Mouse (Mus musculus) liver, adult 2 months (tissue): Measurements from ENCODE around the gene Gm20696. TPM values are rescaled to one million over a fixed set of nuclear protein-coding genes. Genes with fewer than 3 reads are reported as not detected.

Experiments used
- DNase-seq: peaks from one replicate; pipeline ENCODE4 v3.0.0-alpha.2; 2011; ENCODE audit warnings: low read depth, low spot score; ENCODE audit errors: extremely low read depth
- H3K27ac ChIP-seq: fragments of 200-500 bp; replicated peaks from 2 replicates; pipeline ENCODE4 v1.5.1; 2012; ENCODE audit warnings: low read depth, mild to moderate bottlenecking, control low read depth, inconsistent platforms, low read length; ENCODE audit not compliant: insufficient read depth
- H3K27me3 ChIP-seq: fragments of 200-500 bp; 2 replicates; pipeline ENCODE4 v1.6.1; 2012; ENCODE audit warnings: mild to moderate bottlenecking, moderate library complexity, low read length, inconsistent platforms; ENCODE audit not compliant: control insufficient read depth, insufficient read depth
- H3K36me3 ChIP-seq: fragments of 200-500 bp; 2 replicates; pipeline ENCODE4 v1.6.1; 2012; ENCODE audit warnings: low read length, inconsistent platforms; ENCODE audit not compliant: control insufficient read depth, insufficient read depth
- H3K4me1 ChIP-seq: fragments of 200-500 bp; 2 replicates; pipeline ENCODE4 v1.6.1; 2011; ENCODE audit warnings: low read length; ENCODE audit not compliant: control insufficient read depth, insufficient read depth
- H3K4me3 ChIP-seq: fragments of 200-500 bp; 2 replicates; pipeline ENCODE4 v1.5.1; 2011; ENCODE audit warnings: low read depth, mild to moderate bottlenecking, control low read depth, low read length, moderate library complexity; ENCODE audit not compliant: insufficient read depth
- H3K79me2 ChIP-seq: fragments of 200-500 bp; 2 replicates; pipeline ENCODE4 v1.6.1; 2012; ENCODE audit warnings: inconsistent platforms, mild to moderate bottlenecking, low read length, moderate library complexity; ENCODE audit not compliant: control insufficient read depth, insufficient read depth
- H3K9ac ChIP-seq: fragments of 200-500 bp; 2 replicates; pipeline ENCODE4 v1.6.1; 2012; ENCODE audit warnings: low read depth, mild to moderate bottlenecking, control low read depth, inconsistent platforms, low read length
- CTCF ChIP-seq: fragments of 200-500 bp; IDR thresholded peaks from 2 replicates; pipeline ENCODE4 v1.5.1; 2011; ENCODE audit warnings: low read depth, low read length, control low read depth
- POLR2A ChIP-seq: fragments of 200-500 bp; IDR thresholded peaks from 2 replicates; pipeline ENCODE4 v1.6.1; 2011; ENCODE audit warnings: low read length, control low read depth; ENCODE audit not compliant: insufficient read depth; ENCODE audit errors: extremely low read depth
- WGBS: fragments of 180-500 bp; shearing (Covaris S2); methylation state at CpG from one replicate; pipeline ENCODE4 v1.1.7; 2018; 5-methylcytosine and 5-hydroxymethylcytosine counted together
- polyA plus RNA-seq: library from polyadenylated mRNA; depleted of rRNA; stranded (reverse); fragments of >200 nt; gene quantifications from 2 replicates; pipeline ENCODE4 v1.2.3, GENCODE M21; 2012
- total RNA-seq: library from RNA; depleted of rRNA; stranded (reverse); fragments of >200 nt; gene quantifications from 2 replicates; pipeline ENCODE4 v1.2.3, GENCODE M21; 2014

The Gm20696 gene
- total and polyA plus RNA-seq, 2 experiments = 0.26 to 6.5 TPM

DNA sequence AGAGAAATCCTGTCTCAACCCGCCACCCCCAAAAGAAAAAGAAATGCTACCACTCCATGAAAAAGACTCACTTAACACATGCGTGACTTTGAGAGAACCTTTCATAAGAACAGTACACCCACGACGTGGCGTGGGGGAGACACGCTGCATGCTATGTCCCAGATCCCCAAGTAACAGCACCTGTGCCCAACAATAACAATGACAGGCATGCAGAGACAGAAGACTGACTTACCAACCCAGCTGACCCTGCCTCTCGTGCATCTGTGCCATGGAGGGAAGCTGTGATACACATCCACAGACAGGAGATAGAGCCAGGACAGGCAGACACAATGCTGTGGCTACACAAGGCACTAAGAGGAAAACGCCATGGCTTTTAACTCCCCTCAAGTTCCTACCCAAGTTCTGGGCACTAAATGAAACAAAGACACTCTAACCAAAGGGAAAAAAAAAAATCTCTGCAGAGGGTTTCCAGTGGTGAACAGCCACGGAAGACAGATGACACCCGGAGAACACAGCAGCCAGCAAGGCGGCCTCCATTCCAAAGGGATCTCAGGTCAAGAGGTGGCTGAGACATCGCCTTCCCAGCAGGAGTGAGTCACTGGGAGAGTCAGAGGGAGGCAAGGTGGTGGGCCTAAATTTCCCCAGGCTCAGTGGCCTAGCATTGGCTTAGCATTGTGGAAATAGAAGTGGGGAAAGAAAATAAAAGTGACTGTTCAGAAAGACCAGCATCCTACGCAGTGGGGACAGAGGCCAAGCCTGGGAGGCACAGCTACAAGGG lies 187.5 kb downstream of the Gm20696 start:
- Histone ChIP-seq H3K79me2 (peaks cover 8% of the 10 kb centered on the region; the same call in 1 of the 2 replicates), H3K4me1 (no peaks in the 10 kb centered on the region), H3K4me3 (no peak overlapping the region), H3K36me3 (no peaks in the 10 kb centered on the region), H3K27me3 (no peaks in the 10 kb centered on the region), H3K27ac (no peak overlapping the region), H3K9ac (no peak overlapping the region)
- no peak for DNase-seq
- TF ChIP-seq CTCF (no peak), POLR2A (no peak)
- WGBS = 94% methylated on average over 13 of the region's 13 CpGs

DNA sequence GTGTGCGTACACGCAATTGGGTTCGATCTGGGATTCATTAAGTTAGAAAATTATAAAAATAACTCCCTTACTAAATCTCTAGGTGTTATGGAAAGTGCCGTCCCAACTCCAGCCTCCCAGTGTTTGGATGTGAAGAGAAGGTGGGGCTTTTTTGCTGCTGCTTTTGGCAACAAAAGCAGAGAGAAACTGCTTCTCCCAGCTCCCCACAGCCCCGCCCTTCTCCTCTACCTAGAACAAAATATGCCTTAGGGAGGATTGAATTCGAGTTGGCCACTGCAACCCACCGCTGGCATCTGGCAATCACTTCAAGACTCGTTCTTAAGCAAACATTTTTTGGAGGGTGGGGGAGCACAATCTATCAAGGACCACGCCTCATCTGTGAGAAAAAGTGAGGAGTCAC lies 191.6 kb downstream of the Gm20696 start:
- no peak overlapping the region for H3K27ac ChIP-seq
- no peak overlapping the region for H3K9ac ChIP-seq
- 91% methylated on average over 9 of the region's 9 CpGs for WGBS
- H3K4me1 ChIP-seq = no peaks in the 10 kb centered on the region
- DNase-seq = no peak
- H3K4me3 ChIP-seq = no peak overlapping the region
- H3K36me3 ChIP-seq = no peaks in the 10 kb centered on the region
- TF ChIP-seq CTCF = no peak
- no peak for TF ChIP-seq POLR2A
- no peaks in the 10 kb centered on the region for H3K27me3 ChIP-seq
- H3K79me2 ChIP-seq = peaks cover 9% of the 10 kb centered on the region; the same call in 1 of the 2 replicates

DNA sequence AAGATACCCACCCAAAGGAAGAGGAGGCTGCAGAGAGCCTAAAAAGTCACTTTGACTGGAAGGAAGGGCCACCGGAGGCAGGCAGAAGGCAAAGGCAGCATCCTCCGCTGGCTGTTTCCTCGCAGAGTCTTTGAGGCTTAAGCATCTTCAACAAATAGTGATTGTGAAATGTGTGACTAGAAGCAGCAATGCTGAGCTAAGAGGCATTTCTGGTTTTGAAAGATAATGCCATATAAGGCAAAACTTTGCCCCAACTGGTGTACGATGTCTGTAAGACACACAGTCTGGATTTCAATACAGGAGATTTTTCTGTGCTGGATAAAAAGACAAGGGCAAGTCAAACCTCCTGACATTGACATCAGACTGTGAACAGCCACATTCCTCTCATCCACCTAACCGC lies 195.7 kb downstream of the Gm20696 start:
- TF ChIP-seq POLR2A = no peak
- no peak for TF ChIP-seq CTCF
- no peaks in the 10 kb centered on the region for H3K27me3 ChIP-seq
- H3K27ac ChIP-seq = no peak overlapping the region

DNA sequence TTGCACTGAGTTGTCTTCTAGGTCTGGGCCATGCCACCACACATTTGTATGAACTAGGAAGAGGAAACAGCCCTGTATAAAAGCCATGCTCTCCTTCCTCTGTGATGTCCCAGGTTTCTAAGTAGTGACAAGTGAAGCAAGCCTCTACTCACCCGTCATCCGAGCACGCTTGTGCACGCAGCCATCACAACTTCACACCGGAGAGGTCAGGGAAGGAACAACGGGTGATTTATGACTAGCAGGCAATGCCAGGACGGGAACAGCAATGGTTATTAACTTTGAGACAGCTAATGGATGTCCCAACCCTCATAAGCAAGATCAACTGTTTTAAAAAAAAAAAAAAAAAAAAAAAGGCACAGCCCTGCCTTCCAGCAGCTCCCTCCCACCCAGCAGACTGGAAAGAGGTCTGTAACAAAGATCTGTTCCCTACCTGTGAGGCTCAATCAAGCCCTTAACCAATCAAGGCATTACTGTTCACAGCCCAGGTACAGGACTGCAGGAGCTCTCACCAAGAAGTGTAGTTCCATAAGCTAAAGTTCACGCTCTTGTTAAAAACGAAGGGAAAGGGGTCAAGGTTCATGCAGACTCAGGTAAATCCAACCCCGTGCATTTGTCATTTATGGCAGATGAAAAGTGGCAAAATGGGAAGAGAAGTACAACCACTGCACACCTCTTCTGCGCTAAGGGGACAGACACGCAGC lies 197.3 kb downstream of the Gm20696 start:
- Histone ChIP-seq H3K9ac (no peak overlapping the region), H3K4me1 (no peaks in the 10 kb centered on the region), H3K4me3 (no peak overlapping the region), H3K27ac (no peak overlapping the region), H3K79me2 (peaks cover 6% of the 10 kb centered on the region; the same call in 1 of the 2 replicates), H3K27me3 (no peaks in the 10 kb centered on the region), H3K36me3 (peaks cover 4% of the 10 kb centered on the region; the same call in 1 of the 2 replicates)
- no peak for TF ChIP-seq POLR2A
- no peak for TF ChIP-seq CTCF
- DNase-seq = no peak
- 83% methylated on average over 12 of the region's 12 CpGs for WGBS

More for the DNA sequence above, 195.7 kb downstream of the Gm20696 start:
- WGBS = 79% methylated on average over 5 of the region's 5 CpGs
- no peak for DNase-seq
- Histone ChIP-seq H3K36me3 (peaks cover 4% of the 10 kb centered on the region; the same call in 1 of the 2 replicates), H3K4me1 (no peaks in the 10 kb centered on the region), H3K9ac (no peak overlapping the region), H3K4me3 (no peak overlapping the region), H3K79me2 (peaks cover 6% of the 10 kb centered on the region; the same call in 1 of the 2 replicates)

DNA sequence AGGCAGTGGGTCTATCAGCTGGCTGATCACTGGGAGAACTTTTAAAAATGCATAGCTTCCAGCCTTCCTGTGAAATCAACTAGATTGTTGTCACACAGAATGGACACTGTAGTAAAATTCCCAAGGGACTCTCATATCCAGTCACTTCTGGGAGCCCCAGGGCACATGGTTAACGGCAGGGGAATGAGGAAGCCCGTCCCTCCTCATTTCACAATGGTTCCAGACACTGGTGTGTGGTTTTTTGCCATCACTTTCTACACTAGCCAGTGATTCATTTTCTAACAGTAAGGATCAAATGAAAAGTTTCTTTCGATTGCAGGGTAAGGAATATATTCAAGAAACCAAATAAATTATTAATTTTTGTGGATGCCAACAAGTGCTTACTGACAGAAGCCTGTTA lies 198.8 kb downstream of the Gm20696 start:
- H3K27ac ChIP-seq = no peak overlapping the region
- H3K79me2 ChIP-seq = peaks cover 6% of the 10 kb centered on the region; the same call in 1 of the 2 replicates
- DNase-seq = no peak
- H3K36me3 ChIP-seq = peaks cover 6% of the 10 kb centered on the region; the same call in 1 of the 2 replicates
- TF ChIP-seq CTCF (no peak), POLR2A (no peak)
- H3K27me3 ChIP-seq = no peaks in the 10 kb centered on the region
- whole genome bisulfite sequencing = 89% methylated on average over 3 of the region's 3 CpGs
- no peak overlapping the region for H3K4me3 ChIP-seq
- no peak overlapping the region for H3K9ac ChIP-seq
- H3K4me1 ChIP-seq = no peaks in the 10 kb centered on the region
